Mouse (Mus musculus): ENCODE measurements around the gene Ifi47.

Ifi47 gene

DNA sequence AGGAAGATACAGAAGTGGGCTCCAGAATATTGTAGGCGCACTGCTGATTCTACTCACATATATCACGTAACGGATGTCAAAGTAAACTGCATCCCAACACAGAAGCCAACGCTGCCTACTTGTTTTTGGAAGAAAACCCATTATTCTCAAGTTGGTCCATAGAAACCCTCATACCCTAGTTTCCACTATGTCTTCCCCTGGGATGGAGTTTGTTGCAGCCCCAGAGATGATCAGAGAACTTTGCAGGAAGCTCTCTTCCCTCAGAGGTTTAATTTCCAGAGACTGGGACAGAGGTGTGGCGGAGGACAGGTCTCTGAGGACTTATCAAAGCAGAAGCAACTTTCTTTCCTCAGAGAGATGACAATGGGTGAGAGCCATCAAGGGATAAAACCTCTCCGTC, 65.6 kb downstream of the Ifi47 start, which contains the start of gene Olfr1395:
TSS of gene Olfr1395 (plus strand) at position 301 of the 400 bp plus-strand sequence.
- in situ Hi-C loops (cut with MseI, MboI) = no loop called here

Measured in mouse trophoblast stem cell (cell line).